Mouse (Mus musculus): ENCODE data around the gene Tnip2. TPM values are rescaled to one million over a fixed set of nuclear protein-coding genes. Genes with fewer than 3 reads are reported as not detected.

Gene Tnip2
- polyA plus RNA-seq, 1 experiment = 4.2 TPM

DNA sequence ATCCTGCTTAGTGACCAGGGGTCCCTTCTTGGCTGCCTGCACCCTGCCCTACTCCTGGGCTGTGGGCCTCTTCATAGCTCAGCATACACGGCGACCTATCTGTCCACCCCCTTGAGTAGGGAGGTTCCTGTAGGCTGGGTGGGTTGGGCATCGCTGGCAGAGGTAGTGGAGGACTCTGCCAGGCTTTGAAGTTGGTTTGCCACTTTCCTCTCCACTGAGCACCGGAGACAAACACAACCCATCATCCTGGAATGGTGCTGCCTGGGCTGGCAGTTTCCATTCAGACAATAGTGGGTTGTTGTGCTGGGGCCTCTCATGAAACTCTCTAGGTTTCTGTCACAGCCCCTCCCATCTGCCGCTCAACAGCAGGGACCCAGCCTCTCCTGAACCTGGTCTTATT lies 16.3 kb upstream of the Tnip2 start:
- TF ChIP-seq GATA1 (IDR thresholded peaks at IDR 0.05; ENCODE audit: low read length) = no peak

DNA sequence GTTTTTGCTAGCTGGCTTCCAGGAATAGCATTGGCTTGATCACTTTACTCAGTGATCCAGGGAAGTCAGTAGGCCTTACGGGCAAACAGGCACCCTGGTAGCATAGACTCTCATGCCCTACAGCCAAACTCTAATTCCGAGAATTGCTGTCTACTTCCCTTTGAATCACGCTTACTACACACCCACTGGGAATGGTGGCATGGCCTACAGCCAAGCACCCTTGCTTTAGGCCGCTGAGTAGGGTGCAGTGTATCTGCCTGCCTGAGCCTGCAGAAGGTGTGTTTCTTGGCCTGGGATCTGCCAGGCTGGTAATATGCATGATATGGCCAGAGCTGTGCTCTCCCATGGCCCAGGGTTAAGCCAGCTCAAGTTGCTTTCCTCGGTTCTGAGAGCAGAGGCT lies 14.9 kb upstream of the Tnip2 start:
- no peak for TF ChIP-seq GATA1 (IDR thresholded peaks at IDR 0.05; ENCODE audit: low read length)

DNA sequence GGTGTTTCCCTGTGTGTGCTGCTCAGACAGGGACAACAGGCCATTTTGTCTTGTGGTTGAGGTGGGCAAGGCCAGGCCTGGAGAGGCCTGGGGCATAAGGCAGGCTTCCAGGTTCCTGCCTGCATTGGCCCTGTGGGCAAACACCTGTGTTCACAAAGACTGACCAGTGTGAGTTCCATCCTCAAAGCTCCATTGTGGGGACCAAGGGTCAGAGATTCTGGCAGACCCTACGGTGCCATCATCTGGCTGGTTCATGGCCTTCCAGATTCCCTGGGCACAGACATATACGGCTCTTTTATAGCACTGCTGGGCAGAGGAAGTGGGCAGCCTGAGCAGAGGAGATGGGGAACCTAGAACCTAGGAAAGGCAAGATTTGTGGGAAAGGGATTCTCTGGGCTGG lies 13.6 kb upstream of the Tnip2 start:
- no peak for TF ChIP-seq GATA1 (IDR thresholded peaks at IDR 0.05; ENCODE audit: low read length)

DNA sequence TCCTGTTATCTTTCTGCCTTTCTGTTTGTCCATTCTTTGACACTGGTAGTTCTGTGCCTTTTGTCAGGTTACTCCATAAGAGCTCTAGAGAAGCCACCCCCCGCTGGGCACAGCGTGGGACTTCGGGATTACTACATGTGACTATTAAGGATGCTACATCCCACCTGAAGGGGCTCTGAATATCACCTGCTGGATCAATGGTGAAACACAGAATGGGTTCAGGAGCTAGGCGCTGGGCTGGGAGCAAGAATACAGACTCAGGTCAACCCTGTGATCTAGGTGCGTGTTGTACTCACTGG lies 12.6 kb upstream of the Tnip2 start:
- TF ChIP-seq GATA1 (IDR thresholded peaks at IDR 0.05; ENCODE audit: low read length) = no peak

DNA sequence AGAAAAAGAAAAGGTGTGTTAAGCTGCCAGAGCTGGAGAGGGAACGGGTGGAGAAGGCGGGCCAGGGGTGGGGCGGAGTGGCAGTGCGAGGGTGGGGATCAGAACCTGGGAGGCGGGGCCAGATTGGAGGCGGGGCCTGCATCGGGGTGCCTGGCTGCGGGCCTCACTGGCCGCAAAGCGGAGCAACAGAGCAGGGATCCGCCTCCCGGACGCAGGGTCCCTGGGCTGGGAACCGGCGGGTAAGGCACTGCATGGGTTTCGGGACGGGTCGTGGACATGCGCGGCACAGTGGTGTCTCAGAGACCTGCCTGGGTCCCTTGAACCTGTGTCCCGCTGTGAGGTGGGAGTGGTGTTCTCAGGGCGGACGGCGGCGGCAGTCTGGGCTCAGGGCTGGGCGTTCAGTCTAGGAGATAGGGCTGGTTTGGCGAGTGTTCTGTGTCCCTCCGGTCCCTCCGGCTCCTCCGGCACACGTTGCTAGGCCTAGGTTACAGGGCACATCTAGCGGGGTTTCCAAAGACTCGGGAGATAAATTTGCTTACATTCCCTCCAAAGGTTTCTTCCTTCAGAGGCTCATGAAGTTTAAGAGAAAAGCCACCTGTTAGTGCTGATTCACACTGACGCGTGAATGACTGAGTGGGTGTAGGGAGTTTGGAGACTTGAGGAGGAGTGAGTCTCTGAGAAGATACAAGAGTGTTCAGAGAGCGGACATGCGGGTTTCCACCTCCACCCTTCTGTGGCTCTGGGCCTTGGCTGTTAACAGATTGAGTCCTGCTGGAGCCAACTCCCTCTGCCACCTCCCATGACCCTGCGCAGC lies 12.1 kb upstream of the Tnip2 start, which contains the start of gene Sh3bp2:
Gene Sh3bp2, plus strand, starts transcription at position 176 of the 814 bp plus-strand sequence.
- no peak for TF ChIP-seq GATA1 (IDR thresholded peaks at IDR 0.05; ENCODE audit: low read length)

DNA sequence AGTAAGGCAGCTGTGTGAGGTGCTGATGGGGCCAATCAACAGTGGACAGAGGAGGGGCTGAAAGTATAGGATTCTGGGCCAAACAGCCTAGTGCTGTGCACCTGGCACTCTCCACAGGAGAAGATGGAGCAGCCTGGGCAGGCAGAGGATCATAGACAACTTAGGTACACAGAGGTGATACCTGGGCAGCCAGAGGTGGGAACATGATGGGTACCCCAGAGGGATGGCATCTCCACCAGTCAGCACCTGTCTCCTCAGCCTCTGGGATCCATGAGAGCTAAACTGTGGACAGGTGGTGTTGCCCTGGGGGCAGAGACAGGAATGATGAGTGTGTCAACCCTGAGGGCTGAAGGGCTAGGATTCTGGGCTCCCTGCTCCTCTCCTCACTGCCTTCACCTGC lies 10.7 kb upstream of the Tnip2 start:
- TF ChIP-seq GATA1 (IDR thresholded peaks at IDR 0.05; ENCODE audit: low read length) = no peak

DNA sequence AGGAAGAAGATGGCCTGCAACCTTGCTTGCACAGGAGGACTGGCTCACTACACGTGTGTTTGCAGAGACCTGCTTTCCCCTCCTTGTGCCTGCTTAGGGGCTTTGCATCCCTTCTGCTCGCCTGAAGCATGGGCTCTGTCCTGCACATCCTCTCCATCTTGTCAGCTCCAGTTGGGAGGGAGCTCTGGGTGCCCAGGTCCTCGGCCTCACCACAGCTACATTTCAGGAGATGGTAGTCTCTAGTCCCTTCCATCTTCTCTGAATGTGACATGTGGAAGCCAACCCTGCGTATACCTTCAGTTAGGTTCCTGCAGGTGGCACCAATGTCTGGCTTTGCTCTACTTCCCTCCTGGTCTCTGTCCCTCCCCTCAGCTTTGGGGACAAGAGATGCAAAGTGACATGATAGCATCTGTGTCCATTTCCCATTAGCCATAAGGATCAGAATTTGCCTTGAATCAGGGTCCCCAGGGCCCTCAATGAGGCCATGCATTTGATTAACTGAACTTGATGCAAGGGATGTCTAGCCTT lies 10.2 kb upstream of the Tnip2 start:
- no peak for TF ChIP-seq GATA1 (IDR thresholded peaks at IDR 0.05; ENCODE audit: low read length)

DNA sequence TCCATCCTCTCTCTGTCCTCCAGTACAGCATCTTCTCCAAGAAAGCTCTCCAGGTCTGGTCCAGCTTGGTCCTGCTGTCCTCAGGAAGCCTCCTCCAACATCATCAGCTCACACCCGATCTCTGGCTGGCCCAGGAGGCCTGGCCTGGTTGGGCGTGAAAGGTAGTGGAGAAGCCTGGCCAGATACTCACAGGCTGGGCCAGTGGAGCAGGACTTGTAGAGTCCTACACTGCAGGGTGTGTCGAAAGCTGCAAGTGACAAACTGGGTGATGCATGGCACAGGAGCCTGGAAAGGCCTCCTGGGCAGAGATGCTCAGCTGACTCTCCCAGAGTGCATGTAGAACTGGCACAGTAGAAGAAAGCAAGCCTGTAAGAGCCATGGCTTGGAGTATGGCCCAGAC lies 7.5 kb upstream of the Tnip2 start:
- TF ChIP-seq GATA1 (IDR thresholded peaks at IDR 0.05; ENCODE audit: low read length) = no peak

DNA sequence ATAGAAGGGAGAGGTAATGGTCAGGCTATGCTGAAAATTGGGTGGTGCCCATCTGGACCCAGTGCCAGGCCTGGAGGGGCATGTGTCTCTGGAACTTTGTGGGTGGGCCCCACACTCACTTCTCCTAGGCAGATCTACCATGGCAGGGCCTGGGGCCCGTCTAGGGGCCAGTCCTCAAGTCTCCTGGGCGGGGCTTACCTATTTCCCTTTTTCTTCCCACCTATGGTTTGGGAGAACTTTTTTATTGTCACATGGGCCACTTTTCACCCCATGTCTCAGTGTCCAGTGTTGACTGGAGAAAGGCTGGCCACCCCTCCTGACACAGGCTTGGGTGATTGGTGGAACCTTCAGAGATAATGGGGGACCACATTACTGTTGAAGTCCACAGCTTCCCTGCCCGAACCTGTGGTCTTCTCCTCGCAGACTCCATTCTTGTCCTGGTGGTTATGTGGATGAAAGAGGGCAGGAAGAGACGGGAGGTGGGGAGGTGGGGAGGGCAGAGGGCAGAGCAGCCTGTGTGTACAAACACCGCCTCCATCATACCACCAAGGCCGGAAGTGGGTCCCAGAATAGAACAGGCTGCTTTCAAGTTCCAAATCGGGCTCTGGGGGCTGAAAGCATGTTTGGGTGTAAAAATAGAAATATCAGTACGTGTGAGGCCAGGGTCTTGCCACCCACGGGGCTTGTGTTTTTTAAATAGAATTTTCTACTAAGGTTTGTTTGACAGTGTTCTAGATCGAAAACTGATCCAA lies 6.8 kb upstream of the Tnip2 start:
- TF ChIP-seq GATA1 (IDR thresholded peaks at IDR 0.05; ENCODE audit: low read length) = no peak

DNA sequence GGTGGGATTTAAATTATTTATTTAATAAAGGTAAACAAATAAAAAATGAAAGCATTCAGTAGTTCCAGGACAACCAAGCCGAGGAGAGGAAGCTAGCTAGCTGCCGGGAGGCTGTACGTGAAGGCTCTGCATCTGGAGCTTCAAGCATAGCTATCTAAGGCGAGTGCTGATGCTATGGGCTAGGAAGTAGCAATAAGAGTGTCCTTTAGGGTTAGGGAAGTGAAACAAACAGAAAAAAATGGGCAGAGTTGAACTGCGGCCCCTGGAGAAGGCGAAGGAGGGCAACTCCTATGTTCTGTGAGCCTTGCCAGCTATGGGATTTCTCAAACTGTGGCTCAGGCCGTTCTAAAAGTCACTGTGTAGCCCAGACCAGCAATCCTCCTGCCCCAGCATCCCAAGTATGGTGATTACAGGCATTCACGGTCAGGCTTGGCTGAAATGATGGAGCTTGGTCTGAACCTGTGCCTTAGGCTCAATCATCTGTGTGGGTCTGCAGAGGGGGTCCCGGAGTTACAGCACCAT lies 5.7 kb upstream of the Tnip2 start:
- no peak for TF ChIP-seq GATA1 (IDR thresholded peaks at IDR 0.05; ENCODE audit: low read length)

DNA sequence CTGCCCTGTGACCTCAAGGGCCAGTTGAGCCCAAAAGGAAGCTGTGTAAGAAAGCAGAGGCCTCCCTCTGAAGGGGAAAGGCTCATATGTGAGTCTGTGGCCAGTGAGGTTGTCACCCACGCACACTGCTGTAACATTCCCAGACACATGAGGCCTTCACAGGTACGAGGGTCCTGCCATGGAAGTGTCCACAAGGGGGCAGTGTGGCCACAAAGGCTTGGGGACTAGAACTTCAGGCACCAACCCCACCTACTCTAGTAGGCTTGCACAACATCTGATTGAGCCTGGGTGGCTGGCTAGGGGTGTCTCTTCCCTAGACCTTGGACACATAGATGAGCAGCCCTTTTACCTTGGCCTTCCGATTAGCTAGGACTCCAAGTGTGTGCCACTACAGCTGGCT lies 4.1 kb upstream of the Tnip2 start:
- no peak for TF ChIP-seq GATA1 (IDR thresholded peaks at IDR 0.05; ENCODE audit: low read length)

DNA sequence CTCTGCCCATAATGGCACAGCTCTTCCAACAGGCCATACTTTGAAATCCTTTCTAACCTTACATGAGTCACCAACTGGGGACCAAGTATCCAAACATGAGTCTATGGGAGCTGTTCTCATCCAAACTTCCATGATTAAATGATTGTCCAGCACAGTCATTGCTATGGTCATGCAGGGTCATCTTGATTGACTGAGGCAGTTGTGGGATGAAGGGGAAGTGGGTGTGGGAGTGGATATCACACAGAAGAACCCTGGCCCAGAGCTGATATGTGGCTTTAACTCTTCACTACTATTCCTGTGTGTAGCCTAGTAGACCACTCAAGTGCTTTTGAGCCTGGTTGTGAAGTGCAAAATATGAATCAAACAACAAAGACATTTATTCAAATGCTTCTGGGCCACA lies 1.3 kb upstream of the Tnip2 start:
- no peak for TF ChIP-seq GATA1 (IDR thresholded peaks at IDR 0.05; ENCODE audit: low read length)

DNA sequence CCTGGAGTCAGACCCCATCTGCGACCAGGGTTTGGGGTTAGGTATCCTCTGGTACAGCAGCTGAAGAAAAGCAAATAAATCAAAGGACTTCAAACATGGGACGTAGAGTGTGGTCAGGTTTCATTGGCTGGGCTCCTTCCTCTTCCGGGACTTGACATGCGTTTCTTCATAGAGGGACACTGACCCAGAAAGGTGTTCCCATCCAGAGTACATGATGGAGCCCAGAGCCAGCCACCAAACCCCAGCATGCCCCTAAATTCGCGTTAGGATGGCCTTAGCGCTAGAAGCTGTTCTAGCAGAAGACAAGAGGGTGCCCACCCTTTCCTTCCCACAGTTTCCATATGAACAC lies 401 bp upstream of the Tnip2 start:
- TF ChIP-seq GATA1 (IDR thresholded peaks at IDR 0.05; ENCODE audit: low read length) = no peak

DNA sequence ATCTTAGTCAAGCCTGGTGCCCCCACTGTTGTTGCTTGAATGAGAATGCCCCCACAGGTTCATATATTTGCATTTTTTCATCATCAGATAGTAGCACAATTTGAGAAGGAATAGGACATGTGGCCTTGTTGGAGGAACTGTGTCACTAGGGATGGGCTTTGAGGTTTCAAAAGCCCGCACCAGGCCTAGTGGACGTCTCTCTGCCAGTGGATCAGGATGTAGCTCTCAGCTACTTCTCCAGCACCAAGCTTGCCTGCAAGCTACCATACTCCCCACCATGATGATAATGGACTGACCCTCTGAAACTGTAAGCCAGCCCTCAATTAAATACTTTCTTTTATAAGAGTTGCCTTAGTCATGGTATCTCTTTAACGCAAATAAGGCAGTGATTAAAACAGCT lies 1.3 kb downstream of the Tnip2 start:
- TF ChIP-seq GATA1 (IDR thresholded peaks at IDR 0.05; ENCODE audit: low read length) = no peak

DNA sequence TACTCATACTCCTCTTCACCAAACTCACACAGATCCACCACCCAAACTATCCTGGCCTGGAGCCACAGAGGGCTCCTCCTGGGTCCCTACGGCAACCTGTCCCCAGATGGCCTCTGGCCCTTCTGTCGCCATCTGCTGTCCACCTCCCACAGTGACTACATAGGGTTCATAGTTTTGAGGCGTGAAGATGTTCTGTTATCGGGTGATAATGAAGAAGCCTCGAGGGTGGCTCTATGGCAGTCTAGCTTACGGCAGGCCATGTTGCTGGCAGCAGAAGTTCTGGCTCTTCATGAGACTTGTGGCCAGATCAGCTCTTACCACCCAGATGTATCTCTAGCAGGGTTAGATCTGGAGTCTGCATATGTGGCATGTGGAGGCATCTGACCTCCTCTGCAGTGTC lies 11.0 kb downstream of the Tnip2 start:
- TF ChIP-seq GATA1 (IDR thresholded peaks at IDR 0.05; ENCODE audit: low read length) = no peak

DNA sequence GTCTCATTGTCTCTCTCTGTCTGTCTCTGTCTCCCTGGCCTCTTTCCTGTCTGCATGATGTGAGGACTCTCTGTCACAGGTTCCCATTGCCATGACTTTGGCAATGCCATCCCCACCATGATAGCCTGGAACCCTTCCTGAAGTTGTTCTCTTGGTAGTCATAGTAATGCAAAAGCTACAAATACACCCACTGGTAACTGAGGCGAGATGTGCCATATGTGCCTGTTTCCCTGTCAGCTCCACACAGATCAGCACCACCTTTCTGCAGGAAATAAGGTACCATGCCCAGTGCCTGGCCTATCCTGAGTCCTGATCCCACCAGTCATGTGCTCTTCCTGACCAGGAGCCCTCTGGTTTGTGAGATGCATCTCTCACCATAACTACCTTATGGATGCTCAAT lies 11.4 kb downstream of the Tnip2 start:
- TF ChIP-seq GATA1 (IDR thresholded peaks at IDR 0.05; ENCODE audit: low read length) = no peak

DNA sequence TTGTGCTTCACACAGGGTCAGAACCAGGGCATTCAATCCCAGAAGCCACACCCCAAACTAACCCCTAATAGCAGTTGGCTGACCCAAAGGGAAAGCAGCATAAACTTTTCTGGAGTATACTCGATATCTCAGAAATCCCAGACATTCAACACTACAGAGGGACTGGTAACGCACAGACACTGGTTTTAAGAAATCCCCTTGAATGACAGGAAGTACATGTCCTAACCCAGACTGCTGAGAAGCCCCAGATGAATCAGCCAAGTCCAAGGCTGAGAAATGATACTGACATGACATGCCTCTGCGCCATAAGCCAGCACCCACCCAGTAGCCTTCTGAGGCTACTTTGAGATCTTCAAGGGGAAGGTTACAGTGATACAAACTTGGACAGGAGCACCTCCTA lies 12.2 kb downstream of the Tnip2 start:
- TF ChIP-seq GATA1 (IDR thresholded peaks at IDR 0.05; ENCODE audit: low read length) = no peak

All from G1E-ER4 (cell line).